Comparison of ENCODE assay signal across 8 mouse cellular contexts in the genomic region with DNA sequence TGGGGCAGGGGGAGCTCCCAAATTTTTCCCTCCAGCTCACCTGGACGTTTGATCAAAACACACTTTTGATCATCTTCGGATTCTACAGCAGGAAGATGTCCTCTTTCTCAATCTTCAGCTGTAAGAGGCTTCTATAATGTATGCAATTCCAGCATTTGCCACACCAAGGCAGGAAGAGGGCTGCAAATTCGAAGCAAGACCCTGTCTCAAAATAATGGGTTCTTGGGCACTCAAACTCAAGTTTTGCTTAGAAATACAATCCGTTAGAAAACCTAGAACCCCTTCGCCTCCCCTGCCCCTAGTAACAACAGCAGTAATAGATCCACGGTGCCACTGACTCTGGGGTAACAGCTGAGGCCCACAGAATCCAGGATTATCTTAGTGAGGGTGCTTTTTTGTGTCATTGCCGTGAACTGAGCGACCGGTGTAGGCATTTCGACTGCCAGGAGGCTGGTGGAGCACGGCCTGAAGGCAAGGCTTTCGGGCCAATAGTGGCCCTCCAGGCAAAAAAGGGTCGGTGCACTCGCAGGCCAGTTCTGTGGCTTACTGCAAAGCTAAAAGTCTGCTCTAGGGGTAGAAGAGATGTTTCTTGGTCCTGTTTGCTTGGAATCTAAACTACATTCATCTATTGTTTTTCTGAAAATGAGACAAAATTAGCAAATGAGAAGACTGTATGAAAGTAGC. TPM values are rescaled to one million over a fixed set of nuclear protein-coding genes. Genes with fewer than 3 reads are reported as not detected.
A peak's percentile ranks its signal among the peaks of the same experiment; 100 is the strongest.
DNase-seq lines count a peak whose midpoint lies in the region; ATAC-seq and TF ChIP-seq lines count a peak whose summit lies in the region.

No protein-coding gene starts in this region.

- H3K9me3 ChIP-seq in heart, embryonic 13.5 days: no peaks in the 10 kb centered on the region
- H3K9me3 ChIP-seq in intestine, embryonic 14.5 days (ENCODE audit: control insufficient read depth, low read length): no peaks in the 10 kb centered on the region
- H3K9me3 ChIP-seq in midbrain, postnatal 0 days (ENCODE audit: low read length): no peaks in the 10 kb centered on the region

- H3K4me3 ChIP-seq in heart, embryonic 13.5 days: peak overlapping the region; percentile 47
- no peak overlapping the region for H3K4me3 ChIP-seq in heart, adult 2 months
- peak overlapping the region; percentile 17 for H3K4me3 ChIP-seq in intestine, embryonic 14.5 days (ENCODE audit: low read depth, low read length)
- peak overlapping the region; percentile 3; the same call in 1 of the 2 replicates for H3K4me3 ChIP-seq in midbrain, postnatal 0 days (ENCODE audit: low read depth, low read length)

- peak overlapping the region; percentile 76 for H3K9ac ChIP-seq in heart, embryonic 13.5 days
- H3K9ac ChIP-seq in heart, adult 2 months (ENCODE audit: low read depth, low read length): no peak overlapping the region
- no peak overlapping the region for H3K9ac ChIP-seq in intestine, embryonic 14.5 days (ENCODE audit: low read length)
- no peak overlapping the region for H3K9ac ChIP-seq in midbrain, postnatal 0 days (replicated peaks; ENCODE audit: low read length, poor library complexity, severe bottlenecking)

- peak overlapping the region; percentile 64 for H3K27ac ChIP-seq in heart, embryonic 13.5 days (replicated peaks)
- H3K27ac ChIP-seq in heart, adult 2 months: no peak overlapping the region
- H3K27ac ChIP-seq in intestine, embryonic 14.5 days (ENCODE audit: low read depth): no peak overlapping the region
- no peak overlapping the region for H3K27ac ChIP-seq in midbrain, postnatal 0 days (ENCODE audit: low read depth, low read length)

- TF ChIP-seq POLR2A in heart, adult 2 months (IDR thresholded peaks at IDR 0.05; ENCODE audit: insufficient read depth, low read depth, low read length): no peak

- no peak for DNase-seq in heart, adult 2 months
- peak; percentile 74 for DNase-seq in ZHBTc4 (ENCODE audit: low read depth, low spot score)
- no peak for DNase-seq in intestine, embryonic 14.5 days (ENCODE audit: low spot score)
- no peak for DNase-seq in midbrain, postnatal 0 days (ENCODE audit: low spot score)
- no peak for DNase-seq in left cerebral cortex, postnatal 10 days (ENCODE audit: extremely low spot score in 1 of 2, low spot score in 2 of 2)
- no peak for DNase-seq in gastrocnemius, adult 18-20 months (ENCODE audit: low spot score)
- DNase-seq in gastrocnemius, postnatal 4 days (ENCODE audit: low spot score in 2 of 2): no peak

- H3K36me3 ChIP-seq in heart, embryonic 13.5 days: no peaks in the 10 kb centered on the region
- H3K36me3 ChIP-seq in heart, adult 2 months (ENCODE audit: control insufficient read depth, insufficient read depth, low read length): no peaks in the 10 kb centered on the region
- H3K36me3 ChIP-seq in intestine, embryonic 14.5 days (ENCODE audit: control insufficient read depth, insufficient read depth, low read length): no peaks in the 10 kb centered on the region
- no peaks in the 10 kb centered on the region for H3K36me3 ChIP-seq in midbrain, postnatal 0 days (ENCODE audit: insufficient read depth, low read length)

- peak overlapping the region; percentile 73 for H3K4me2 ChIP-seq in heart, embryonic 13.5 days
- H3K4me2 ChIP-seq in intestine, embryonic 14.5 days (ENCODE audit: low read length): peak overlapping the region; percentile 51
- peak overlapping the region; percentile 30 for H3K4me2 ChIP-seq in midbrain, postnatal 0 days (ENCODE audit: low read depth, low read length, poor library complexity, severe bottlenecking)

- no peaks in the 10 kb centered on the region for H3K27me3 ChIP-seq in heart, embryonic 13.5 days (replicated peaks)
- H3K27me3 ChIP-seq in heart, adult 2 months (ENCODE audit: control insufficient read depth, insufficient read depth, low read length): no peaks in the 10 kb centered on the region
- no peaks in the 10 kb centered on the region for H3K27me3 ChIP-seq in intestine, embryonic 14.5 days (replicated peaks; ENCODE audit: control insufficient read depth, insufficient read depth, low read length)
- H3K27me3 ChIP-seq in midbrain, postnatal 0 days (ENCODE audit: insufficient read depth, low read length): peaks cover 3% of the 10 kb centered on the region; the same call in 1 of the 2 replicates

- WGBS in heart, embryonic 13.5 days: 7% methylated on average over 14 of the region's 14 CpGs
- WGBS in heart, adult 2 months: 50% methylated on average over 14 of the region's 14 CpGs
- WGBS in intestine, embryonic 14.5 days: 12% methylated on average over 14 of the region's 14 CpGs
- WGBS in midbrain, postnatal 0 days: 15% methylated on average over 14 of the region's 14 CpGs

- no peak for ATAC-seq in heart, embryonic 13.5 days (ENCODE audit: extremely low read depth, insufficient number of reproducible peaks, low FRiP score, low TSS enrichment)
- no peak for ATAC-seq in intestine, embryonic 14.5 days (replicated peaks; ENCODE audit: low FRiP score, low TSS enrichment, low read depth)
- ATAC-seq in midbrain, postnatal 0 days (ENCODE audit: low FRiP score): no peak

- no peak for TF ChIP-seq CTCF in heart, adult 2 months (IDR thresholded peaks at IDR 0.05)
- TF ChIP-seq CTCF in midbrain, postnatal 0 days (IDR thresholded peaks at IDR 0.05): no peak

- intact Hi-C loops in heart, adult 2 months (cut with DNase I): loop anchor here (5.0 kb wide), 1 partner anchor 39 kb away; a partner anchor contains a TSS
- intact Hi-C loops in left cerebral cortex, postnatal 10 days (cut with DNase I): no loop called here

- H3K79me2 ChIP-seq in heart, adult 2 months (replicated peaks; ENCODE audit: control insufficient read depth, insufficient read depth, low read length): no peaks in the 10 kb centered on the region

- TF ChIP-seq EP300 in heart, adult 2 months (IDR thresholded peaks at IDR 0.05; ENCODE audit: insufficient read depth, low read depth, low read length): no peak

- peaks cover 56% of the 10 kb centered on the region for H3K4me1 ChIP-seq in heart, embryonic 13.5 days
- H3K4me1 ChIP-seq in heart, adult 2 months (ENCODE audit: control insufficient read depth, insufficient read depth, low read length): no peaks in the 10 kb centered on the region
- peaks cover 22% of the 10 kb centered on the region for H3K4me1 ChIP-seq in intestine, embryonic 14.5 days (replicated peaks; ENCODE audit: control insufficient read depth, insufficient read depth, low read length)
- no peaks in the 10 kb centered on the region; the same call in 1 of the 2 replicates for H3K4me1 ChIP-seq in midbrain, postnatal 0 days (ENCODE audit: insufficient read depth, low read length)

RNA-seq across cellular contexts. Expression of a gene that starts 17.1 kb away (rescaled TPM):
- 0.45 and 0.82 TPM in 2 replicates for polyA plus RNA-seq in heart, embryonic 13.5 days (2015; fragmentation: Nextera tagmentation; extraction: Ambion mirVana)
- not detected for total RNA-seq in heart, adult 2 months (2021)
- polyA plus RNA-seq in heart, adult 2 months (2012; rRNA removed): not detected in 2 replicates
- 0.14 and 0.52 TPM in 2 replicates for polyA plus RNA-seq in intestine, embryonic 14.5 days (2014; fragmentation: Nextera tagmentation; extraction: Ambion mirVana)
- 0.16 TPM in 1 of 2 replicates, not detected in the other for total RNA-seq in midbrain, postnatal 0 days (2014; rRNA removed)
- polyA plus RNA-seq in midbrain, postnatal 0 days (2015; fragmentation: Nextera tagmentation; extraction: Ambion mirVana): not detected in 2 replicates
- total RNA-seq in left cerebral cortex, postnatal 10 days (2021): under 1 TPM; 0.75 to 0.88 TPM
- not detected for total RNA-seq in gastrocnemius, adult 18-20 months (2021)
- under 1 TPM in 1 of 2 experiments, not detected in 1; 0.23 TPM for total RNA-seq in gastrocnemius, postnatal 4 days (2021)

RNA-seq across cellular contexts. Expression of a gene that starts 25.0 kb away (rescaled TPM):
- polyA plus RNA-seq in heart, embryonic 13.5 days (2015; fragmentation: Nextera tagmentation; extraction: Ambion mirVana): 6.3 and 7.2 TPM in 2 replicates
- total RNA-seq in heart, adult 2 months (2021): 100 to 1,000 TPM; 212 to 239 TPM
- 53.1 and 61.9 TPM in 2 replicates for polyA plus RNA-seq in heart, adult 2 months (2012; rRNA removed)
- 6.5 and 6.9 TPM in 2 replicates for polyA plus RNA-seq in intestine, embryonic 14.5 days (2014; fragmentation: Nextera tagmentation; extraction: Ambion mirVana)
- total RNA-seq in midbrain, postnatal 0 days (2014; rRNA removed): 1,176 and 1,474 TPM in 2 replicates
- 3.9 and 4.0 TPM in 2 replicates for polyA plus RNA-seq in midbrain, postnatal 0 days (2015; fragmentation: Nextera tagmentation; extraction: Ambion mirVana)
- total RNA-seq in left cerebral cortex, postnatal 10 days (2021): 100 to 1,000 TPM; 265 to 270 TPM
- total RNA-seq in gastrocnemius, adult 18-20 months (2021): 100 to 1,000 TPM; 149 to 163 TPM
- 100 to 1,000 TPM; 761 to 939 TPM for total RNA-seq in gastrocnemius, postnatal 4 days (2021)

RNA-seq across cellular contexts. Expression of a gene that starts 27.9 kb away (rescaled TPM):
- 2.0 and 3.0 TPM in 2 replicates for polyA plus RNA-seq in heart, embryonic 13.5 days (2015; fragmentation: Nextera tagmentation; extraction: Ambion mirVana)
- 1 to 10 TPM; 4.4 to 9.8 TPM for total RNA-seq in heart, adult 2 months (2021)
- polyA plus RNA-seq in heart, adult 2 months (2012; rRNA removed): 1.9 and 2.0 TPM in 2 replicates
- polyA plus RNA-seq in intestine, embryonic 14.5 days (2014; fragmentation: Nextera tagmentation; extraction: Ambion mirVana): 12.1 and 15.7 TPM in 2 replicates
- 52.3 and 293 TPM in 2 replicates for total RNA-seq in midbrain, postnatal 0 days (2014; rRNA removed)
- polyA plus RNA-seq in midbrain, postnatal 0 days (2015; fragmentation: Nextera tagmentation; extraction: Ambion mirVana): 0.54 and 1.5 TPM in 2 replicates
- 10 to 100 TPM; 27.0 to 28.3 TPM for total RNA-seq in left cerebral cortex, postnatal 10 days (2021)
- total RNA-seq in gastrocnemius, adult 18-20 months (2021): 1 to 10 TPM in 1 of 2 experiments, under 1 TPM in 1; 0.73 to 1.9 TPM
- 100 to 1,000 TPM; 329 to 395 TPM for total RNA-seq in gastrocnemius, postnatal 4 days (2021)

RNA-seq across cellular contexts. Expression of a gene that starts 29.4 kb away (rescaled TPM):
- polyA plus RNA-seq in heart, embryonic 13.5 days (2015; fragmentation: Nextera tagmentation; extraction: Ambion mirVana): 4.1 and 5.5 TPM in 2 replicates
- 1 to 10 TPM in 1 of 2 experiments, under 1 TPM in 1; 0.94 to 2.1 TPM for total RNA-seq in heart, adult 2 months (2021)
- 0.80 and 1.8 TPM in 2 replicates for polyA plus RNA-seq in heart, adult 2 months (2012; rRNA removed)
- 6.1 and 8.1 TPM in 2 replicates for polyA plus RNA-seq in intestine, embryonic 14.5 days (2014; fragmentation: Nextera tagmentation; extraction: Ambion mirVana)
- 99.4 and 262 TPM in 2 replicates for total RNA-seq in midbrain, postnatal 0 days (2014; rRNA removed)
- not detected in 2 replicates for polyA plus RNA-seq in midbrain, postnatal 0 days (2015; fragmentation: Nextera tagmentation; extraction: Ambion mirVana)
- total RNA-seq in left cerebral cortex, postnatal 10 days (2021): 10 to 100 TPM in 1 of 2 experiments, 1 to 10 TPM in 1; 9.7 to 10.4 TPM
- under 1 TPM; 0.55 to 0.57 TPM for total RNA-seq in gastrocnemius, adult 18-20 months (2021)
- 100 to 1,000 TPM; 100 to 143 TPM for total RNA-seq in gastrocnemius, postnatal 4 days (2021)

RNA-seq across cellular contexts. Expression of a gene that starts 37.4 kb away (rescaled TPM):
- polyA plus RNA-seq in heart, embryonic 13.5 days (2015; fragmentation: Nextera tagmentation; extraction: Ambion mirVana): 0.32 and 0.52 TPM in 2 replicates
- 1 to 10 TPM; 1.1 to 1.2 TPM for total RNA-seq in heart, adult 2 months (2021)
- 0.29 and 0.61 TPM in 2 replicates for polyA plus RNA-seq in heart, adult 2 months (2012; rRNA removed)
- 0.47 and 1.1 TPM in 2 replicates for polyA plus RNA-seq in intestine, embryonic 14.5 days (2014; fragmentation: Nextera tagmentation; extraction: Ambion mirVana)
- total RNA-seq in midbrain, postnatal 0 days (2014; rRNA removed): 8.7 and 34.2 TPM in 2 replicates
- 0.16 TPM in 1 of 2 replicates, not detected in the other for polyA plus RNA-seq in midbrain, postnatal 0 days (2015; fragmentation: Nextera tagmentation; extraction: Ambion mirVana)
- total RNA-seq in left cerebral cortex, postnatal 10 days (2021): 1 to 10 TPM; 1.4 to 1.7 TPM
- 1 to 10 TPM; 1.0 to 1.1 TPM for total RNA-seq in gastrocnemius, adult 18-20 months (2021)
- total RNA-seq in gastrocnemius, postnatal 4 days (2021): 10 to 100 TPM; 18.5 to 24.9 TPM
